Mouse (Mus musculus) forebrain, postnatal 0 days (tissue): ENCODE measurements around the gene Rasgef1b. TPM values are rescaled to one million over a fixed set of nuclear protein-coding genes. Genes with fewer than 3 reads are reported as not detected.

Experiments
- ATAC-seq: fragments of 200-750 bp; cut with Nextera tagmentation; 2 replicates; pipeline ENCODE4 v1.8.0; 2017; ENCODE audit warnings: mild to moderate bottlenecking, moderate library complexity
- DNase-seq: peaks from one replicate; pipeline ENCODE4 v3.0.0-alpha.2; 2015
- H3K27ac ChIP-seq: fragments of 300-500 bp; sonication (generic); 2 replicates; pipeline ENCODE4 v1.5.1; 2014; ENCODE audit warnings: low read depth, mild to moderate bottlenecking, antibody characterized with exemption, low read length, moderate library complexity, mixed read lengths
- H3K27me3 ChIP-seq: fragments of 300-500 bp; sonication (generic); 2 replicates; pipeline ENCODE4 v1.6.1; 2014; ENCODE audit warnings: mild to moderate bottlenecking, low read length, mixed read lengths; ENCODE audit not compliant: insufficient read depth
- H3K36me3 ChIP-seq: fragments of 300-500 bp; sonication (generic); 2 replicates; pipeline ENCODE4 v1.6.1; 2014; ENCODE audit warnings: mild to moderate bottlenecking, moderate library complexity; ENCODE audit not compliant: insufficient read depth
- H3K4me1 ChIP-seq: fragments of 300-500 bp; sonication (generic); 2 replicates; pipeline ENCODE4 v1.6.1; 2014; ENCODE audit warnings: antibody characterized with exemption; ENCODE audit not compliant: insufficient read depth
- H3K4me2 ChIP-seq: fragments of 300-500 bp; sonication (generic); 2 replicates; pipeline ENCODE4 v1.6.1; 2014; ENCODE audit warnings: low read depth, mild to moderate bottlenecking, moderate library complexity
- H3K4me3 ChIP-seq: fragments of 300-500 bp; sonication (generic); 2 replicates; pipeline ENCODE4 v1.5.1; 2014; ENCODE audit warnings: low read depth, low read length, mixed read lengths
- H3K9ac ChIP-seq: fragments of 300-500 bp; sonication (generic); 2 replicates; pipeline ENCODE4 v1.6.1; 2014; ENCODE audit warnings: mild to moderate bottlenecking
- H3K9me3 ChIP-seq: fragments of 300-500 bp; sonication (generic); 2 replicates; pipeline ENCODE4 v1.6.1; 2016; ENCODE audit warnings: low read length
- CTCF ChIP-seq: sonication (generic); IDR thresholded peaks from 2 replicates; pipeline ENCODE4 v1.5.1; 2016; ENCODE audit warnings: antibody characterized with exemption, control low read depth, low read depth
- WGBS: fragments of 180-500 bp; shearing (Covaris S2); extraction: QIAGEN DNeasy Blood & Tissue Kit; methylation state at CpG from one replicate; pipeline ENCODE4 v1.1.7; 2014; 5-methylcytosine and 5-hydroxymethylcytosine counted together
- polyA plus RNA-seq: library from polyadenylated mRNA; unstranded; fragments of >200 nt; fragmentation: Nextera tagmentation; extraction: Ambion mirVana; gene quantifications from 2 replicates; pipeline ENCODE4 v1.2.1, GENCODE M21; 2015
- total RNA-seq: library from RNA; depleted of rRNA; stranded (reverse); fragments of >200 nt; gene quantifications from 2 replicates; pipeline ENCODE4 v1.2.3, GENCODE M21; 2014

The Rasgef1b gene
- total and polyA plus RNA-seq, 2 experiments from 2014 or later = 49.6 to 51.0 TPM

- 13% methylated on average over 4 of the region's 4 CpGs for WGBS
- Histone ChIP-seq H3K4me3 (no peak overlapping the region), H3K9ac (no peak overlapping the region), H3K36me3 (no peaks in the 10 kb centered on the region), H3K4me1 (no peaks in the 10 kb centered on the region), H3K9me3 (no peaks in the 10 kb centered on the region), H3K27me3 (no peaks in the 10 kb centered on the region), H3K27ac (no peak overlapping the region), H3K4me2 (no peak overlapping the region)
- peak; percentile 33 for DNase-seq
- TF ChIP-seq CTCF = peak; percentile 69
- no peak; the same call in 1 of the 2 replicates for ATAC-seq
These were observed 150.2 kb downstream of the Rasgef1b start for GRCm38 (mm10) chr5:99578692-99579091.

- WGBS = 78% methylated on average over 8 of the region's 8 CpGs
- no peak for TF ChIP-seq CTCF
- H3K9me3 ChIP-seq = no peaks in the 10 kb centered on the region
- no peak for ATAC-seq
- DNase-seq = no peak
- no peaks in the 10 kb centered on the region for H3K36me3 ChIP-seq
- H3K27me3 ChIP-seq = no peaks in the 10 kb centered on the region
- H3K9ac ChIP-seq = no peak overlapping the region
- no peak overlapping the region for H3K4me3 ChIP-seq
- H3K27ac ChIP-seq = no peak overlapping the region
- no peaks in the 10 kb centered on the region for H3K4me1 ChIP-seq
- no peak overlapping the region for H3K4me2 ChIP-seq
These were observed 153.0 kb downstream of the Rasgef1b start for GRCm38 (mm10) chr5:99575897-99576296.

DNA sequence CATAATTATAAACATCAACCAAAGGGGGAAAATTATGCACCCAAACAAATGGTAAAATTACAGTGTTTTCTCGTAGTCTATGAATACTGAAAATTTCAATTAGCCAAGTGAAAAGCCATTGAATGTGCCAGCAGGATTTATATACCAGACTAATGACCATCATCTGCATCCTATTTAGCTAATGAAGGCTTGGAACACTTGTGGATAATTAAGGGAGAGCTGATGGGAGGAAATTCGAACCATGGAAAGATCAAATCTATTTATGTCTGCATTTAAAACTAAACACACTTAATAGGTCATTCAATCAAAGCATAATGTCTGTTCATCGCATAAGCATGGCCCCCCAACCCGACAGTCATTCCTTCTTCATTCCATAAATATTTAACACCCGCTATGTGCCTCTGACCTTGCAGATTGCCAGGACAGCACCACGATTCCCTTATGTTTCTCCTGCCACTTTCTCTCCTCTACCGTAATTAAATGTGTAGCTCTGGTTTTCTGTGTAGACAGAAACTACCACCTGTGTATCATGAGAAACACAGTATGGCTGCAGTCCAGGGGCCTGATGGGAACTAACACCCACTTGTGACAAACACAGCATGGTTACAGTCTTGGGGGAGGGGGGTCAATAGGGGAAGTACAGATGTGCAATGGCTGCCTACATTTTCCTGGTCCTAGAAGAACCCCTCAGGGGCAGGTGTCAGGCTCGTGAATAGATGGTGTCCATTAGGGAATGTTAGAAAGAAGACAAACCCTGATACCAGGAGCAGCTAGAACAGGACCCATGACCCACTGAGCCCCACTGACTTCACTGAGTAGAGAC lies 164.2 kb downstream of the Rasgef1b start:
- DNase-seq (no peak), ATAC-seq (peak; percentile 34; the same call in 1 of the 2 replicates)
- no peaks in the 10 kb centered on the region for H3K4me1 ChIP-seq
- H3K9me3 ChIP-seq = no peaks in the 10 kb centered on the region
- H3K4me3 ChIP-seq = no peak overlapping the region
- no peaks in the 10 kb centered on the region for H3K36me3 ChIP-seq
- H3K9ac ChIP-seq = no peak overlapping the region
- no peak overlapping the region for H3K4me2 ChIP-seq
- 21% methylated on average over 8 of the region's 8 CpGs for WGBS
- no peak overlapping the region for H3K27ac ChIP-seq
- no peaks in the 10 kb centered on the region; the same call in 1 of the 2 replicates for H3K27me3 ChIP-seq
- no peak for TF ChIP-seq CTCF

GRCm38 (mm10) chr5:99562096-99562495 lies 166.8 kb downstream of the Rasgef1b start:
- Histone ChIP-seq H3K4me1 (no peaks in the 10 kb centered on the region), H3K9ac (no peak overlapping the region), H3K27me3 (peaks cover 6% of the 10 kb centered on the region; the same call in 1 of the 2 replicates), H3K36me3 (no peaks in the 10 kb centered on the region), H3K4me3 (no peak overlapping the region), H3K27ac (no peak overlapping the region), H3K9me3 (no peaks in the 10 kb centered on the region), H3K4me2 (no peak overlapping the region)
- 92% methylated on average over 6 of the region's 6 CpGs for WGBS
- DNase-seq = no peak
- ATAC-seq = no peak
- TF ChIP-seq CTCF = no peak

GRCm38 (mm10) chr5:99559814-99560213 lies 169.1 kb downstream of the Rasgef1b start:
- H3K27ac ChIP-seq = no peak overlapping the region
- H3K9ac ChIP-seq = no peak overlapping the region
- DNase-seq (no peak), ATAC-seq (no peak)
- H3K4me1 ChIP-seq = no peaks in the 10 kb centered on the region
- no peak overlapping the region for H3K4me2 ChIP-seq
- H3K36me3 ChIP-seq = no peaks in the 10 kb centered on the region
- H3K27me3 ChIP-seq = peaks cover 6% of the 10 kb centered on the region; the same call in 1 of the 2 replicates
- no peak overlapping the region for H3K4me3 ChIP-seq
- H3K9me3 ChIP-seq = no peaks in the 10 kb centered on the region
- TF ChIP-seq CTCF = no peak
- 17% methylated on average over 3 of the region's 3 CpGs for WGBS

DNA sequence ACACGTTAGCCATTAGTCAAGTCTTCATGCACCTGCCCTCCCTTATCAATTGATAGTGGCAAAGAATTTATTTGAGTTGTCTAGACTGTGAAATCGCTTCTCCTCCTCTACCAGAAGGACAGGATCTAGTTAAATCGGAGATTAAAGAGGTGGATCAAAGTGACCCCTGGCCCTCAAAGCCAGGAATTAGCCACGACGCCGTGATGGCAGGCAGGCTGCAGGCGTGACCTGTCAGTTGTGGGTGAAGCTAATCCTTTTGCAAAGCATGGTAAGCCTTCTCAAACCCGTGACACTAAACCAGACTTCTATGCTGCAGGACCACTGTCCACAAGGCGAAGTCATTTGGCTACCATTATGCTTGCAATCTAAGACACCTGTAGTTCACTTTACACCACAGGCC lies 170.6 kb downstream of the Rasgef1b start:
- no peaks in the 10 kb centered on the region for H3K36me3 ChIP-seq
- DNase-seq = no peak
- no peak for ATAC-seq
- TF ChIP-seq CTCF = no peak
- no peak overlapping the region for H3K9ac ChIP-seq
- no peaks in the 10 kb centered on the region for H3K9me3 ChIP-seq
- H3K4me1 ChIP-seq = no peaks in the 10 kb centered on the region
- no peak overlapping the region for H3K4me2 ChIP-seq
- 69% methylated on average over 9 of the region's 9 CpGs for WGBS
- peaks cover 6% of the 10 kb centered on the region; the same call in 1 of the 2 replicates for H3K27me3 ChIP-seq
- no peak overlapping the region for H3K4me3 ChIP-seq
- no peak overlapping the region for H3K27ac ChIP-seq

GRCm38 (mm10) chr5:99552645-99553044 lies 176.2 kb downstream of the Rasgef1b start:
- no peaks in the 10 kb centered on the region for H3K9me3 ChIP-seq
- TF ChIP-seq CTCF = no peak
- no peak for DNase-seq
- 26% methylated on average over 7 of the region's 7 CpGs for WGBS
- H3K4me2 ChIP-seq = no peak overlapping the region
- ATAC-seq = peak; percentile 36; the same call in 1 of the 2 replicates
- H3K4me1 ChIP-seq = no peaks in the 10 kb centered on the region
- no peaks in the 10 kb centered on the region for H3K27me3 ChIP-seq
- no peaks in the 10 kb centered on the region for H3K36me3 ChIP-seq
- H3K9ac ChIP-seq = no peak overlapping the region
- H3K4me3 ChIP-seq = no peak overlapping the region
- H3K27ac ChIP-seq = no peak overlapping the region
